Mouse (Mus musculus): ENCODE measurements around the gene Zfp94.

GRCm38 (mm10) chr7:24355646-24356045, 39.2 kb upstream of the Zfp94 start:
- TF ChIP-seq CTCF (IDR thresholded peaks at IDR 0.05): no peak
- TF ChIP-seq POLR2A (IDR thresholded peaks at IDR 0.05; ENCODE audit: insufficient read depth, low read depth, low read length): no peak

Measured in heart, adult 2 months (tissue).